Mouse (Mus musculus) megakaryocyte progenitor cell, adult 5-6 weeks (primary cell): ENCODE results near the gene Tma7. TPM values are rescaled to one million over a fixed set of nuclear protein-coding genes. Genes with fewer than 3 reads are reported as not detected.

Experiments
- ATAC-seq: replicated peaks from 2 replicates; pipeline ENCODE4 v1.8.0; 2016; ENCODE audit warnings: mild to moderate bottlenecking, moderate TSS enrichment, inconsistent platforms; ENCODE audit not compliant: poor library complexity
- total RNA-seq, 2 experiments: library from RNA; stranded (forward) in 1 of 2; stranded (reverse) in 1 of 2; fragments of 157-497, 149-512 nt in 1 of 2; fragments of 200-1000 nt in 1 of 2; gene quantifications; 2 replicates each; pipeline versions ENCODE4 v1.2.3 to v1.2.4; 2015 to 2017

Gene Tma7
- total RNA-seq, 2 experiments from 2014 or later = 121 to 433 TPM

DNA sequence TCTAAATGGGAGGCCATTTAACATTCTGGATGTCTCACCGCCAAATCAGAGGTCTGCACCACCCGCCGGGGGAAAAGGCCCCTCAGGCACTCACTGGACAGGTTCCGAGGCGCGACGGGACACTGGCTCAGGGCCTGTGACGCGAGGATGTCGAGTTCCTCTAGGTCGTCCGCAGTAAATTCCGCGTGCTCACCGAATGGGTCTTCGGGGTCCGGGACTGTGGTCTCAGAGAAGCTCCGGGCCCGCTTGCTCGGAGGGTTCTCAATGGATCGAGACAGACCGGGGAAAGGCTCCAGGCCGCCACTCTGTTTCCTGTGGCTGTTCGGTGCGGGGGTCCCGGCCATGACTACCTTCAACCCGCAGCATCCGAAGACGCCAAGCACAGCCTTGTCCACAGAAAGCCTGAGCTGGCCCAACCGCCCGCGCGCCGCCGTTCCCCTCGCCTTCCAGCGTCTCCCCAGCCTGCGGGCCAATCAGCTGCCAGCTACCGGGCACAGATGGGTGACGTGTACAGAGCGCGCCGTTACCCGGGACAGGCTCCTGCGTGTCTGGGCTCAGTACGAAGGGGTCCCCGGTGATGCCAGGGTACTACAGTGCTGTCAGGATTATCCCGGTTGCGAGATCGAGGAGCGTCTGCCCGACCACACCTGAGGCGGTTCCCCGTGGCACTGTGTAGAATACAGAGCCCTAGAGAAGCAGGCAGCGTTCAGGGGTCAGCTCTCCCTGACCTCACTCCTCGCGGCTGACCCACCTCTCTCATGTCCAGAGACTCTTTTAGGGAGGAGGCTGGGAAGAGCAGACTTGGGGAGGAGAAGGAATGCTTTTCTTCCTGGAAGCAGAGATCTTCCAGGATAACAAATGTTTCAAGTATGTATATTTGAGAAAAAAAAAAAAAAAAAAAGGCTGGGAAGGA lies 8.5 kb downstream of the Tma7 start, which contains the start of gene Atrip:
TSS of gene Atrip (minus strand) at position 464 of the 913 bp plus-strand sequence.
- peak; percentile 97 for ATAC-seq

GRCm38 (mm10) chr9:109068095-109068735 lies 14.2 kb downstream of the Tma7 start:
- ATAC-seq = no peak; the same call in 1 of the 2 replicates

GRCm38 (mm10) chr9:109060898-109061295 lies 21.5 kb downstream of the Tma7 start:
- no peak for ATAC-seq

GRCm38 (mm10) chr9:109060184-109060897 lies 22.0 kb downstream of the Tma7 start:
- ATAC-seq = no peak

- ATAC-seq = peak; percentile 70
These were observed 23.1 kb downstream of the Tma7 start, which contains the start of gene Trex1 for GRCm38 (mm10) chr9:109059136-109059903. Gene Trex1 (minus strand): TSS chr9:109059734.

- no peak for ATAC-seq
These were observed 24.2 kb downstream of the Tma7 start for GRCm38 (mm10) chr9:109058006-109058765.

- ATAC-seq = 0 out of 2 replicates have a peak, but pooled peaks have one; percentile 14
These were observed 24.8 kb downstream of the Tma7 start for GRCm38 (mm10) chr9:109057543-109057942.

DNA sequence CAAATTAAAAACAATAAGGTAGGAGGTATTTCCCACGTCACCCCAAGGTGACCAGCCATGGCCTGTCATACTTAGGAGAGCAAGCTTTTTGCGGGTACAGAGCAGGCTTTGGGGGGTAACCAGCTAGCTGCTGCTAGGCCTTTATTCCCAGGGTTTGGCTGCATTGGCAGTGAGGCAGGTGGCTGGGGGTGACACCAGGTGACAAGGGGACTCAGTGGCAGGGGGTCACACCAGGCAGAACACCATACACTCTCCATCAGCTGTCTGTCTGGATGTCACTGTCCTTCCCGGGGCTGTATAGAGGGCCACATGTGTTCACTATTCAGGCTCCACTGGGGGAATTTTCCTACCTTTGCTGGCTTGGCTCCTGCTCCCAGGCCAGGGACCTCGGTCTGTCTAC lies 25.5 kb downstream of the Tma7 start:
- ATAC-seq = no peak

DNA sequence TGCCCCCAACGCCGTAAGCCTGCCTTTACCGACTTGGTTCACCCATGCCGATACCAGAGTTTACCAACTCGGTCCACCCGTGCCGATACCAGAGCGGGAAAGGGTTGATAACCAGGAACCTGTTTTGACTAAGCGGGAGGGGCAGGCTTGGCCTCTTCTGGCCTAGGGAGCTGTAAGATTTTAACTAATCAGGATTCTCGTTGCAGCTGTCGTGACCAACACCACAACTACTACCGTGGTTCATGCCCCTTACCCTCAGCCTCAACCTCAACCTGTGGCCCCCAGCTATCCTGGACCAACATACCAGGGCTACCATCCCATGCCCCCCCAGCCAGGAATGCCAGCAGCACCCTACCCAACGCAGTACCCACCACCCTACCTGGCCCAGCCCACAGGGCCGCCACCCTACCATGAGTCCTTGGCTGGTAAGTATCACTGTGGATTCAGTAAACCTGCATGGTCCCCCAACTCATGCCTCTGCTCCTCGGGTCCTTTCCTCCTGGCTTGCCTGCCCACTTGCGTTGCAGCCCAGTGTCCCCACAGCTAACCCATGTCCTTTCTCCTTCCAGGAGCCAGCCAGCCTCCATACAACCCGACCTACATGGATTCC lies 26.2 kb downstream of the Tma7 start:
- no peak for ATAC-seq

DNA sequence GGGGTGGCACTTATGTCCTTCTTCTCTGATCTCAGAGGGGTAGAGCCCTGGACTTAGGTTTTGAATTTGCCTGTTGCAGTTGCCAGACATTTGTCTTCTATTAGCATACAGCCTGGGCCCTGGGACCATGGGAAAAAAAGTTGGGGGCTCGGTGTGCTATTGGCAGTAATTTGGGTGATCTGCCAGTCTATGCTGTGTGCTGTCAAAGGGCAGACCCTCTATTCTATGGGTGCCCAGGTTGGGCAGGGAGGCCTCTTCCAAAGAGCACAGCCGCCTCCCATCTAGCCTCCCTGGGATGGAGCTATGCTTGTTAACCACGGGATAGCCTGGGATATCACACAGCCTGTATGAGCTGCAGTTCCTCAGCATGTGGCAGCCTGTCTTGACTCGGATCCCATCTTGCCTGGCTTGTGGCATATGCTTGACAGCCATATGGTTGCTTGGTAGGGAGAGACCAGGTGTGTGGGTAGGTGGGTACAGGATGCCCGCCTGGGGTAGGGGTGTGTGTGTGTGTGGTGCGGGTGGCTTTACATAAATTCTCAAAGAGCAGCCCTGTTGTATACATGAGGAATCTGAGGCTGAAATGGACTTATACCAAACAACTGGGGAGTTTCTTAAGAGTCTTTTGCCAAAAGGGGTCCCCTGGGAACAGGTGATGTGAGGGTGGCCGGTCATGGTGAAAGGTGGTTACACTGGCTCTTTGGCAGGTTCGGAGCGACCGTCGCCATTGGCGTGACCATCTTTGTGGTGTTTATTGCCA lies 26.9 kb downstream of the Tma7 start:
- no peak for ATAC-seq

DNA sequence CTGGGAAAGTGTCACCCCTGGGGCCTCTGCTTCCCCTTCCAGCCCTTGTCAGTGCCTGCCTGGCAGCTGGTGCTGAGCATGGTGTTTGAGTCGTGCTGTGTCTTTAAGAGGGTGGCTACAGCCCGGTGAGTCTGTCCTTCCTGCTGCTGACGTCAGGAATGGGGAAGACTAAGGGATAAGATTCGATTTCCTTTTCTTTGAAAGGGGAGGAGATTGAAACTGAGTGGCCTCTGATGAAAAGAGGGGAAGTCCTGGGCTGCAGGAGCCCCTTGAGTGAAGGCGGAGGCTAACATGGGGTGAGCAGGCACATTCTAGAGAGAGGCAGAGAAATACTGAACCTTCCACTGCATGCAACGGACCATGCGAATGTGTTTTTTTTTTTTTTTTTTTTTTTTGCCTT lies 27.7 kb downstream of the Tma7 start:
- peak; percentile 60 for ATAC-seq

- ATAC-seq = no peak
These were observed 28.5 kb downstream of the Tma7 start for GRCm38 (mm10) chr9:109053851-109054250.

DNA sequence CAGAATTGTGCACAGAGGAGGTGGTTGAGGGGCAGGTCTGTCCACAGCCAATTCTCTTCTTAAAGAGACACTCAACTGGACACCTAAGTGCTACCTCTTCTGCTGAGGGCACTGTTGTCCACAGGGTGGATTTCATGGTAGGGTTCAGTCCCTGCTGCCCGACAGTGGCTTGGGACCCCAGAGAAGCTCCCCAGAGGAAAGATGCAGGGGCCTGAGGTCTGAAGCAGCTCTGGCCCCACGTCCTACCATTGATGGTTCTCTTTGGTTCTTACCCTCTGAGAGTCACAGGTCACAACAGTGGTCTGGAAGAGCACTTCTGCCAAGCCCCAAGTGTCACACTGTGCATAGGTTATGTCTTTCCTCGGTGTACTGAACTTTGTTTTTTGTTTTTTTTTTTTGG lies 29.0 kb downstream of the Tma7 start:
- ATAC-seq = no peak

DNA sequence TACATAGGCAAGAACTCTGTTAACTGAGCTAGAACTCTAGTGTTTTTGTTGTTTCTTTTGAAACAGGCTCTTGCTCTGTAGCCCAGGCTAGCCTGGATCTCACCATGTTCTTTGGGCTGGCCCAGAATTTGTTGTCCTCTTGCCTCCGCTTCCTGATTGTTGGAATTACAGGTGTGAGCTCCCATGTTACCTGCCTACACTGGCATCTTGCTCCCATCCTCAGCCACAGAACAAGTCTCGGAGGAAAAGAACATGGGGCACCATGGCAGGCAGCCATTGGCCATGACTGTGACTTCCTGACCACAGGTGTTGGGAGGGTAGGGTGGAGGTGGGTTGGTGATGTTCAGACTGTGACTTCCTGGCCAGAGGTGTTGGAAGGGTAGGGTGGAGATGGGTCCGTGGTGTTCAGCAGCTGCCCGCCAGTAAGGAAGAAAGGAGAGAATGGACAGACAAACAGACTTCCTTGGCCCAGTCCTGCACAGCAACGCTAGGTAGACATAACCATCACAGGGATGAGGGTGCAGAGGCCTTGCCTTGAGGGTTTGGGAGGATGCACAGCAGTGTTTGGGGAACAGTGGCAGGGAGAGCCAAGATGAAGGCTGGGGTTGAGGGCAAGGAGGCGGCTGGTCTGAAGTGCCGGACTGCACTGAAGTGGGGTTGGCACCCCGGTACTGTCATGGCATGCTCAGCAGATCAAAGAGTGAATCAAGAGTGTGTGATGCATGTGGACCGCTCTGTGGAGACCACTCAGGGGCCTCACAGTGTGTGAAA lies 29.7 kb downstream of the Tma7 start:
- no peak for ATAC-seq

- ATAC-seq = no peak
These were observed 30.5 kb downstream of the Tma7 start for GRCm38 (mm10) chr9:109051651-109052489.

- ATAC-seq = no peak
These were observed 31.3 kb downstream of the Tma7 start for GRCm38 (mm10) chr9:109051011-109051501.

GRCm38 (mm10) chr9:109050674-109050997 lies 31.8 kb downstream of the Tma7 start:
- ATAC-seq = no peak
